Mouse (Mus musculus) lung, adult 18-20 months (tissue): ENCODE results near the gene Atp8b4.
"Not testable (repeated sequence)": the region's sequence is repeated elsewhere in the genome, so short reads cannot be mapped to it uniquely, and the experiment has no call there.

Experiments
- DNase-seq, 2 experiments: peaks; one replicate each; pipeline ENCODE4 v3.0.0; 2022; ENCODE audit warnings: mixed read lengths in 2 of 2

The Atp8b4 gene

DNA sequence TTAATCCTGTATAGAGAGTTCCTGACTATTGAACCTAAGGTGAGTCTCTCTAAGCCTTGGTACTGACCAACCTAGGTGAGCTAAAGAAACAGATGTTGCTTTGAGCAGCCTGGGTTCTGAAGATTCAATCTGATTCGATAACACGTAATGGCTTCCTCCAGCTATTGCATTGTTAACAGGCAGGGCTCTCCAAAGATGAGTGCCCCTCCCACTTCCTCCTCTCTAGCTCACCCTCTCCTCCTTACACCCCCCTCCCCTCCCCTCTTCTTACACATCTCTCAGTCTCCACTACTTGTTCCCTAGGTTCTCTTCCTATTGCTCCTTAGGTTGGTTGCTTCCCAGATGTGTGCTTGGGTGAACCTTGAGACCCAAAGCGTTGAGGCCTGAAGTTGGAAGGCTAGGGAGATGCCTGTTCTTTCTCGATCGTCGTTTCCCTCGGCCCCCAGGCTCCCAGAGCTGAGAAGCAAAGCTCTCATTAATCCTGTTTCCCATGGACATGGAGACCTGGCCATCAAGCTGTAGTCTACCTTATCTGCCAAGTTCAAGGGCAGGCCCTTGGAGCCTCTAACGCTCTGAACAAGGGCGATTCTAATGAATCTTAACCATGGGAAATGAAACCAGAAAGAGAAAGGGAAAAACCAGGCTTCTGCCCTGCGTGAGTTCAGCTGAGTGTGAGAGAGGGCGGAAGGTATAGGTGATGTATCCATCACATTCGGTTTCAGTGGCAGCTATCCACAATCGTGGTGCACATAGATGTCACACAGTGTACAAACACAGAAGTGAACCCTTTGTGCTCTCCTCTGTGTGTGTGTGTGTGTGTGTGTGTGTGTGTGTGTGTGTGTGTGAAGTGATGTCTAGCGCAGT is 4.4 kb downstream of the Atp8b4 start:
- no peak for DNase-seq

DNA sequence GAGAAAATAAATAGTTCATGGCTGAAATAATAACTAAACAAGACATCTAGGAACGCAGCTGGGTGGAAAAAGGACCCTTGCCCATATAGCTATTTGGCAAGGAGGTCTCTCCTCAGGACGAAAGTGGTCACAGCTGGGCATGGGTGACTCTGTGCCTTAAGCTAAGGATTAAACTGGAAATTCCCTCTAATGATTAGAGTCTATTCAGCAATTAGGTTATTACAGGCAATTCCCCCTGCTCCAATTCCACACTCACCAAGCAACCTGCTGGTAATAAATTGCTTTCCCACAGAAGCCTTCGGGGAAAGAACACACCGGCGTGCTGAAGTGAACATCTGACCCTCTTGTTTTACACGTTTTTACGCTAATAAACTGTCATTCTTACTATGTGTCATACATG is 5.2 kb downstream of the Atp8b4 start:
- DNase-seq: no peak

DNA sequence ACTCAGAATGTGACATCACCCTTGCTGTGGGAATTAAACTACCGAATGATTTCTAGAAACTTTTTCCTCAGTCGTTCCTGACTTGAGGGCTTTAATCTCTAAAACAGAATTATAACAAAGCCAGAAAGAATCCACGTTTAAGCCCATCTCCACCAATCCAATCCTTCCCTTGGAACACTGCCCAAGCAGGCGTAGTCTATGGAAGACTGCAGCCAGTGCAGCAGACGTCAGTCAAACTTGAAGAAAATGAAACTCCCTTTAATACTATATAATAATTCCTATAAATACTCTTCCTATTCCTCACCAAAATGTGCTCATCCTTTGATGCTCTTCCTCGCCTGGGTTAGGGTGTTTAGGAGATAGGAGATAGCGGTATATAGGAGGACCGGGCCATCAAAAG is 7.2 kb downstream of the Atp8b4 start:
- no peak for DNase-seq

- no peak for DNase-seq
Observed at GRCm38 (mm10) chr2:126492713-126493112, 7.8 kb downstream of the Atp8b4 start.

DNA sequence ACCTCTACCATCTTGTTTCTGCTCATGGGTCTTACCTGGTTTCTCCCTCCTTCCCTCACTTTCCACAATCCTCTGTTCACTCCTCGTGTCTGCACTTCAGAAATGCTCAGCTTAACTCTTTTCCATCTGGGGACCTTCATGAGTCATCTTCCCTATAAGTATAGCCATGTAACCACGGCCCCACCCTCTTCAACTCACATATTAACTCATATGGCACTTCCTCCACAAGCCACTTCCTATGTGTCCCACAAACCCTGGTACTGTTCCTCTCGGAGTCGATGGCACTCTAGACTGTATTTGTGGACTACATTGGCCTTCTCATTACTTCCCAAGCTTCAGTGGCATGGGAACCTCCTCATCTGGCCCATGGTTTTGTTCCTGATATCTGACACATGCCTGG is 9.0 kb downstream of the Atp8b4 start:
- peak in 1 of 2 experiments; percentile 24 for DNase-seq

- no peak for DNase-seq
Observed at GRCm38 (mm10) chr2:126490573-126490972, 9.9 kb downstream of the Atp8b4 start.

DNA sequence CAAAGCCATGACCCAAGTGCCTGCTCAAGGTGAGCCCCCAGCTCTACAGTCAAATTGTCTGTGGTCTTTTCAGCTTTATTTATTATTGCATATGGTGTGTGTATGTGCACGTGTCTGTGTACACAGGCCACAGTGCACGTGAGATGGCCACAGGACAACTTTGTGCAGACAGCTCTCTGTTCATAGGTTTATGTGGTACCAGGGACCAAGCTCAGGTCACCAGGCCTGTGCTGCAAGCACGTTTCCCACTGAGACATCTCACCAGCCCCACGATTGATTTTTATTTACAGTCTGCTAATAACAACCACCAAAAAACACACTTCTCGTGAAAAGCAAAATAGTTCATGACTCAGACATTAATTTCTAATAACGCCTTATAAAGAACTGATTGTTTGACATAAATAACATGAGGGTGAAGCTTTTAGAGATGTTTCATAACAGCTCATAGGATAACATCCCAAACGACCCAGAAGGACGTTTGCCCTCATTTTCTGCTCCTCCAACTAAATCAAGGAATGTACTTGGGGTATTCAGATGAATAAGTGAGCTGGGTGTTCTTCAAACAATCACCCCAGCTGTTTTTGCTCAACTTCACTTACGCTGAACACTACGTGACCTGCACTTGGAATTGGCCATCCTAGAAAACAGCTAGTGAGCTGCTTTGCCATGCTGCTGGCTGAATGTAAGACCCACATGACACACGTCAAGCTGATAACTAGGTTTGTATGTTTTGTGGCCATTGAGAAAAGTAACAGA is 15.0 kb downstream of the Atp8b4 start:
- DNase-seq: no peak

GRCm38 (mm10) chr2:126483337-126483736 is 17.1 kb downstream of the Atp8b4 start:
- no peak for DNase-seq

DNA sequence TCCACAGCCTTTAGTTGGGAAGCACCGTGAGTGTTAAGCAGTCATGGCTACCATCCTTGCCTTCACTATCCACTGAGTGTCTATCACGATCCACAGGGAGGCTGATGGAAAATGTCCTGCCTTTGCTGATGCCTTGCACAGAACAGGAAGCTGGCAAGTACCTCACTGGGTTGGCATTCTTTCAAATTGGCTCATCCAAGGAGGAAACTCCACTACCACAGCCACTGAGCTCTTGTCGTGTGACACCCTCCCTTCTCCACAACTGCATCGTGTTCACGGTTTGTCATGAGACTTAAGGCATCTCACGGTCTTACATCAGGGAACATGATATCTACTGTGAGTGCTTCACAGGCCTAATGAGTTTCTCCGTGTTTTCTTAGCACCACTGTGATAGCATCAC is 22.9 kb downstream of the Atp8b4 start:
- DNase-seq: peak; percentile 48 to 55

DNA sequence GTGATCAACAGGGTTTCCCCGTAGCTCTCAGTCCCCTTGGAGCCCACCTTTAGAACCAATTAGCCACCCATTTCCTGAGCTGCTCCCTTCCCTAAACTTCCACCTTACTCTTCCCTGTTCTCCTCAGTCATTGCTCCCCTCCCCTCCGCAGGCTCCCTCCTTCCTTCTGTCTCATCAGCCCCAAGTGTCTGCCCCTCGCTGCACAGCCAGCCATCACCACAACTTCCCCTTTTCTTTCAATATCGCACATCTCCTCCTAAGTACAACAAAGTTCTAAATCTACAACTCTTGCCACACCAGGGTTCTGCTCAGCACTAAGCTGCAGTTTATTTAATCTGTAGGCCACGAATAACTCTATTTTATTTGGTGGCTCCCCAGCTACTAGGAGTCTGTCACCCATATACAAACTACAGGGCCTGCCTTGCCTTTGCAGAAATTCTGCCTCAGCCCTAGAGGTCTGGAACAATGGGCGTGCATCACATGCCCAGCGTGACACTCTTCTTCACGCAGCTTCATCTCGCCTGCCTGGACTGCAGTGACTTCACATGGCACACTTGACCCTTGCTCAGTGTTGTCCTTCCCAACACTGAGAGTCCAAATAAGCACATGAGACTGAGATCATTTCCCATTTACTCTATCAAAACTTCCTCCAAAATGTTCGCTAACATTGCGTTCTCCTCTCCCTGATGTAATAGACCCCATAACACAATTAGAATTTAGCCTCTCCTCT is 24.6 kb downstream of the Atp8b4 start:
- DNase-seq: peak in 1 of 2 experiments; percentile 38

GRCm38 (mm10) chr2:126474019-126474418 is 26.5 kb downstream of the Atp8b4 start:
- DNase-seq: no peak

DNA sequence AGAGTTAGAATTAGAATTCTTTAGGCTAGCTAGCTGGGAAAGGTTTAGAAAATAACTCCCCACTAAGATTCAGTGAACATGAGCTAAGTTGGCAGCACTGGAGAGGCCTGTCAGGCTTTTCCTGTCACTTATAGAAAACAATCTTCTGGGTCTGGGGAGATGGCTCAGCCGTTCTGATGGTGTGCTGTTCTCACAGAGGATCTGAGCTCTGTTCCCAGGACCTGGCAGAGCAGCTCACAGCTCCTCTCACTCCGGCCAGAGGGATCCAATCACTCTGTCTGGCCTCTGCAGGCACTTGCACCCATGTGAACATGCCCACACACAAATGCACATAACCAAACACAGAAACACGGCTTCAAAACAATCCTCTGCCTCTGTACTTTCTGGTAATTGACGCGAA is 27.6 kb downstream of the Atp8b4 start:
- DNase-seq: no peak

DNA sequence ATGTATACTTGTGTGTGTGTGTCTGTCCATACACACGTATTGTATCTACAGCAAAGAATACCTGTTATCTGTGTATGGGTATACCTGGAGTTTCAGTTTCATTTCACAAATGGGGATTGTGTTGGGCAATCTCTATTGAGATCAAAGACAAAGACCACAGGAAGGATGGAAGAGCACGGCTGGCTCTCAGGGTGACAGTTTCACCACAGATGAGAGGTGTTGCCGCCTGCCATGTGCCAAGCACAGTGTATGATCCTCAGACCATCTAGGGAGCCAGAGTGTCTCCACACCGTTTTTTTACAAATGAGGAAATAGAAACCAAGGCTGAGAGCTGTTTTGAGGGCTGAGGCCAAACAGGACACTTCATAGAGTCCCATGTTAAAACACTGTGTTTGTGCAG is 32.7 kb downstream of the Atp8b4 start:
- peak in 1 of 2 experiments; percentile 10 for DNase-seq

DNA sequence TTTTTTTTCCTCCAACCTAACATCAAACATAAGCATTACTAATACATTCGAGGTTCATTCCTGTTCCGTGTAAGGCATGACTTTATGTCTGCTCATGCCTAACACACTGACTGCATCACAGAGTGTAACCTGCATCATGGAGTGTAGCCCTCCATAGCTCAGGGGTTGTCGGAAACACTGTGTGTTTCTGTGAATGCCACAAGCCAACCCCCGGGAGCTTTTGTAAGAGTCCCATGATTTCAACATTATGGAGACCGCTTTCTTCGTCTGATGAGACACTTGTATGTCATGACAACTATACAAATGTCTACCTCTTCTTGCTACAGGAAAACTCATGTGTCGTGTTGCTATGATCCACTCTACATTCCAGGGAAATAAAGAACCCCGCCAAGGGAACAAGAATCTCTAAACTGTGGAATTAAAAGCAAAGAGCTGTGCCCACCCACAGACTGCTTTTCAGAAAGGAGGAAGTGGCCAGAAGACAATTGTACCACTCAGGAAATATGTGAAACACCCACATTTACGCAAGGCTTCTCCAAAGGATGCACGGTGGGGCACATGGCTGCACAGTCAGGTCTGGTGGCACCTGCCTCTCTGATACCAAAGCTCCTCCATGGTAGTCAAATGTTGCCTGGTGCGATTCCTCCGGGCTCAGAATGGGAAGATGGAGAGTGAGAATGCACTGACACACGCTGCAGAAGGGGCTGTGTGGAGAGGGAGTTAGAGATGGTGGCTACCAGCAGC is 33.9 kb downstream of the Atp8b4 start:
- DNase-seq: peak in 1 of 2 experiments; percentile 34

DNA sequence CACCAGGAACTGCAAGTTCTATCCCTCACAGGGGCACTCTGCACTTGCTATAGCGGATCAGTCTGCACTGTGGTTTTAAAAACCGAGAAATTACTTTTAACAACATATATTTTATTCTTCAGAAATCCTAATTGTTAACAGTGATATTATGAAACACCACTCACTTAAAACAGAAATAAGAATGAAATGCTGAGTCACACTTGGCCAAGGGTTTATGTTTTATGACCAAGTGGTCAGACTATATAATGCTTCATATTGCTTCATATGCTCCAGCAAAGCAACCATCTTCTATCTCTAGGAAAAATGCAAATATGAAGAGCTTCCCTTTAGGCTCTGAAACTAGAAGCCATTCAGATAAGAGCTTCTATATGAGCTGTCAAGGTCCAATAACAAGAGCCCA is 41.8 kb downstream of the Atp8b4 start:
- DNase-seq: no peak

GRCm38 (mm10) chr2:126457759-126458158 is 42.7 kb downstream of the Atp8b4 start:
- DNase-seq: not testable (repeated sequence)

- no peak for DNase-seq
Observed at GRCm38 (mm10) chr2:126450937-126451302, 49.6 kb downstream of the Atp8b4 start.

DNA sequence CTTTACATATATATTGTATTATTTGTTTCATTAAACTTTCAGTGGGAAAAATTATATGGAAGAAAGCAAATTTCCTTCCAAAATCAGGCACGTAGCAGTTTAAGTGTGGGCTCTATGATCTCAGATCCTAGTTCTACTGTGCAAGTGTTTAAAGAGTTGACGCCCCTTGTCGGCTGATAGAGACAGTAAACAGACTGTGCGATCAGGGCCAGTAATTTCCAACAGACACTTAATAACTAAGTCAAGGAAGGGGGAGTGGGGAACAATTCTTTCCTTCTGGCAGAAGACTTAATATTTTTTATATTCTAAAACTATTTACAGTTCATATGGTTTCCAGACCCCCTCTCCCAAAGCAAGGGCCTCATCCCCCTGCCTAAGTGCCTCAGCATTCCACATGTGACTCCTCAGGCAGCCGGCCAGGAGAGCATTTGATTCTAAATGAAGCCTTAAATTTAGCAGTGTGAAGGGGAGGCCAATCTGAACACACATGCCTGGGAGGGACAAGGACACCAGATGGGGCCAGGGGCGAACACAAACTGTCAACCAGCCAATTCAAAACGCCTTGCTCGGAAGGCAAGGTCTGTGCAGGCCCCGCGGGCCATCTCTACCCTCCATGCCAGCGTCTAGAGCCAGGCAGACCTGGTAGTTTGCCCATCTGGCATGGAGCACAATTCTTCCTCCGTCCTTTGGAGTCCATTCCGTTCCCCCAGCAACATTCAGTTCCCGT is 50.1 kb downstream of the Atp8b4 start:
- DNase-seq: peak in 1 of 2 experiments; percentile 11

DNA sequence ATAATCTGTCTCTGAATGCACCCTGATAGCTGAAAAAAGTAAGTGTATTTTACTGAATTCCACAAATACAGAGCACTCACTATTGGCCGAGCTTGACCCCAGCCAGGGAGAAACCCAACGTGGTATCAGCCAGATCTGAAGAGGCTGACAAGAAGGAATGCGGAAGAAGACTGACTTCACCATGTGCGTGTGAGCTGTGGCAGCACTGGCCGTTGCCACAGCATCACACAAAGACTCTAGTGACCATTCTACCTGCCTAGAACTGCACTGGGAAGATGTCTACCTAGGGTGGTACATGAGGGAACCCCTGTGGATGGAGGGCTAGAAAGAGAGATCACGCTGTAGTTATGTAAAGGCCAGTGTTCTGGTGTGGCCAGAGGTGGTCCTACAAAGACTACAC is 55.4 kb downstream of the Atp8b4 start:
- no peak for DNase-seq

GRCm38 (mm10) chr2:126441586-126441985 is 58.9 kb downstream of the Atp8b4 start:
- DNase-seq: no peak

- DNase-seq: no peak
Observed at GRCm38 (mm10) chr2:126434712-126435111, 65.8 kb downstream of the Atp8b4 start.

- no peak for DNase-seq
Observed at GRCm38 (mm10) chr2:126434305-126434704, 66.2 kb downstream of the Atp8b4 start.
